Mouse (Mus musculus) lung, postnatal 25 days (tissue): Measurements from ENCODE around the gene Osbpl11.
"Not testable (repeated sequence)": the region's sequence is repeated elsewhere in the genome, so short reads cannot be mapped to it uniquely, and the experiment has no call there.

Experiments
- DNase-seq: peaks from one replicate; pipeline ENCODE4 v3.0.0; 2022; ENCODE audit warnings: low spot score

The Osbpl11 gene

GRCm38 (mm10) chr16:33184901-33185260, at the start of gene Osbpl11:
TSS of gene Osbpl11 (plus strand) at chr16:33185071.
- DNase-seq: peak; percentile 97

DNA sequence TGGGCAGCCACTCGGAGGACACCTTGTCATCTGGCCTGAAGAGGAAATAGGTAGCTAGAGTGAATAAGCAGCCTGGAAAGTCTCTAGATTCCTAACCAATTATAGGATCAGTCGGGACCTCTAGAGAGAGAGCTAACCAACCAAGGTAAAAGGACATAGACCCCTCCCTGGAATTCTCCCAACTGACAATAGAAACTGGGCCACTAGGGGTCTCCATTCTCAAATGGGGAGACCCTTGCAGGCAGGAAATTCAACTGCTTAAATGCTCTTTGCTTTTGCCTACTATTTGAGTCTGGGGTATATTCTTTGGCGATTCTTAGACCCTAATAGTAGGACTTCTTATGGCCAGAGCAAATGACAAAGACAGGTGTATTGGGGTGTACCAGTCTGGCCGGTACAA, 49.7 kb upstream of the Osbpl11 start:
- no peak for DNase-seq

DNA sequence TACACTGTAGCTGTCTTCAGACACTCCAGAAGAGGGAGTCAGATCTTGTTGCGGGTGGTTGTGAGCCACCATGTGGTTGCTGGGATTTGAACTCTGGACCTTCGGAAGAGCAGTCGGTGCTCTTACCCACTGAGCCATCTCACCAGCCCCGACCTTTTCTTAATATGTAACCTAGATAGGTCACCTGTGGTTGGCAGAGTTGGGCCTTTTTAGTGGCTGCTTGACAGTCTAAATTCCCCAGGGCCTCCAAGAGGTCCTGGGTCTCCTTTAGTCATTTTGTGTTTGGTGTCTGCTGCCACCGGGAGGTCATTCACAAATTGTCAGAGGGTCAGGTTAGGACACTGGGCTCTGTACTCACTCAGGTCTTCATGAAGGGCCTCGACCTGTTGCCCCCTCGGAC, 45.8 kb upstream of the Osbpl11 start:
- not testable (repeated sequence) for DNase-seq

DNA sequence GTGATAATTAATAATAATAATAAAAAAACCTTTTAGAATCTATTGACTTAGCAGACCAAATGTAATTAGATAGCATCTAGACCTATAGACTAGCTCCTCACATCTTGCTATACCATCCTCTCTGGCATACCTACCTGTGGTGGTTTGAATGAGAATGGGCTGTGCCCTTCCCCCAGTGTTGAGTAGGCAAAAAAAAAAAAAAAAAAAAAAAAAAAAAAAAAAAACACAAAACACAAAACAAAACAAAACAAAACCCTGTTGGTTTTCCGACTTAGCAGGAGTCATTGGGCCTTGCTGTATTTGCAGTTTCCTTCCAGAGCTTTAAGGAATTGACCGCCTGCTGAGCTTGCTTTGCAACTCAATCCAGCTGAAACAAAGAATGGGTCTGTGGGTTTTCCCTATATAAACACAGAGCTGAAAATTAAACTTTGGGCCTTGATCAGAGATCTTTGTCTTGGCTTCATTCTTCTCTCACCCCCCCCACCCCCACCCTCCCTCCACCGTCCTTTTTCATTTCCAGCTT, 43.1 kb upstream of the Osbpl11 start:
- no peak for DNase-seq

DNA sequence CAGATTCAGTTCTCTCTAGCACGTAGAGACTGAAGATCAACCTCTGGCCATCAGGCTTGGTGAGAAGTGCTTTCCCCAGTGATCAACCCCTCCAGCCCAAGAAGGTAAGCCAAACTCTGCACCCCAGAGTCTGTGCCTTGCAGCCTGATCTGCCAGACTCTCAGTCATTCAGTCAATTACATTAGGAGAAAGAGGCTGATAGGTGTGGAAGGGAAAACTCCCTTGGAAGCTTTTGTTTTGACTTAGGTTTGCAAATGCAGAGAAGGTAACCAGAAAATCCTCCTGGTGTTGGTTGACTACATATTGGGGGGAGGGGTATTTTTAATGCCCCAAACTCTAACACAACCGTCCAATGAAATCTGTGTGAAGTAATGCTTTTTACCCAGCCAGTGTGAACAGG, 41.4 kb upstream of the Osbpl11 start:
- no peak for DNase-seq

- DNase-seq: no peak
These were observed 38.7 kb upstream of the Osbpl11 start for GRCm38 (mm10) chr16:33146185-33146584.

- DNase-seq: no peak
These were observed 36.7 kb upstream of the Osbpl11 start for GRCm38 (mm10) chr16:33148135-33148534.

GRCm38 (mm10) chr16:33150875-33151274, 34.0 kb upstream of the Osbpl11 start:
- DNase-seq: not testable (repeated sequence)

DNA sequence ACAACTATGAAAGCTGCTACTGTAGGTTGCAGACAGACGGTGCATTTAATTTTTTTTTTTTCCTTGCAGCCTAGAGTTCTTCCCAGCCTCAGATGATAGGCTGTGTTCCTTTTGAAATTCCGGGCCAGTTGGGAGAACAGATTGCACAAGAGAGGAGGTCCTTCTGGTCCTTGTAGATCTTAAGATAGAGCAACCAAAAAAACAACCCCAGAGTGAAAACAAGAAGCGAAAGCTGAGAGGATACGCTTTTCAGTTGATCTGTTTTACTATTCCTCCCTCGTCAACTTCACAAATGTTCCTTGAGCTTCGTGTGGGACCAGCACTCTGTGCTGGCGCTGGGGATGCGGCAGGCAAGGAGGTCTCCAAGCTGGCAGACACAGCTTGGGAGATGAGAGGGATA, 33.3 kb upstream of the Osbpl11 start:
- no peak for DNase-seq

DNA sequence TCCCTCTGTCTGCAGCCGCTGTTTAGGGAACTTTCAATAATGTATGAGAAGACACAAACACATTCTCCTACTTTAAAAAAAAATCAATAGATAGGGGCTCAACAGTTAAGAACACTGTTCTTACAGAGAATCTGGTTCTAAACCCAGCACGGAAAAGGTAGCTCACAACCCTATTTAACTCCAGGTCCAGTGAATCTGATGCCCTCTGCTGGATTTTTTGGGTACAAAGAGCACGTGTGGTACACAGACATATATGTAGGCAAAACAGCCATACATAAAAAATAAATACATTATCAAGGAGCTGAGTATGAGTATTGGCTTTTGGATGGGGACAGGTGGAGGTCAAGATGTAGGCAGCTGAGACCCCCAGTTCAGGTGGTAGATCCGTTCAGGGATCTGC, 29.9 kb upstream of the Osbpl11 start:
- peak; percentile 43 for DNase-seq

DNA sequence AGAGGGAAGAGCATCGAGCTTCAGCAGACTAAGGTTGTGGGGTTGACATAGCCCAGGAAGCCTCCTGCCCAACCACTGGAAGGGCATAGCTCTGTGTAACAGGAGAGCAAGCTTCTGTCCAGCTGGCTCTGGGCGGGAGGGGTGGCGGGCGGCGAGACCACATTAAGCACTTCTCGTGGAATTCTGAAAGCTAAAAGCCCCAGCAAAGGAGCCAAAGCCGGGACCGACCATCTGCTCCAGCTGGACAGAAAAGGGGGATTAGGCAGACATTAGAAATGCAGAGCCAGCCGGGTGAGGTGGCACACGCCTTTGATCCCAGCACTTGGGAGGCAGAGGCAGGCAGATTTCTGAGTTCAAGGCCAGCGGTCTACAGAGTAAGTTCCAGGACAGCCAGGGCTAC, 26.9 kb upstream of the Osbpl11 start:
- no peak for DNase-seq

DNA sequence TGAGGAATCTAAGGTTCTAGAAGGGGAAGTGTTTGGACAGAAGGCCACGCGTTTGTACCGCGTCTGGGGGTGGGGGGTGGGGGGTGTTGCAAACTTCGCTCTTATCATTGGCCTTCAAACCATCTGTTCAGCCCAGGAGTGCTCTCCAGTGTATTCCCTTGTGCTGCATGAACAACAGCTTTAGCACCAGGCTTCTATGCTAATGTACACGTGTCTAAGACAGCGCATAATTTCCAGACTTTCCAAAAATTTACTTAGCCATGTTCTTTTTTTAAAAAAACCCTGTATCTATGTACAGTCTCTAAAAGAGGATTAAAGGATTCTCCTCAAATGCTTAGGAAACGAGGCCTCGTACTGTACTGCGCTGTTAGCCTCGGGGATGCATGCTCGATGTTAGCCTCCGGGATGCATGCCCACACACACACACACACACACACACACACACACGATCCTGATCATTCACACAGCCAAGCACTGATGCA, 26.2 kb upstream of the Osbpl11 start:
- DNase-seq: no peak

DNA sequence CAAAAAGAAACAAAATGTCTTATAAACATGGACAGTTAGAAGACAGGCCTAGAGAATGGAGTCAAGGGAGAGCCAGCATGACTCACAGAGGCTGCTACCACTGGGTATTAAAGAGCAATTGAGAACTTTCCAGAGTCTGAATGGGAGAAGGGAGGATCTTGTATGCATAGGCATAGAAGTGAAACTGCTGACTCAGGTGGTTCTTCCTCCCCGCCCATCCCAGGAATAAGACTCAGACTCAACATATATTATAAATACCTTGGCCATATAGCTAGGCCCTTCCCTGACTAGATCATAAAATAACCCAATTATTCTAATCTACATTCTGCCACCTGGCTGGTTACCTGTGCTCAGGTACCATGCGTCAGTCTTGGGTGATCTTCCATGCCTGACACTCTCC, 25.5 kb upstream of the Osbpl11 start:
- no peak for DNase-seq

DNA sequence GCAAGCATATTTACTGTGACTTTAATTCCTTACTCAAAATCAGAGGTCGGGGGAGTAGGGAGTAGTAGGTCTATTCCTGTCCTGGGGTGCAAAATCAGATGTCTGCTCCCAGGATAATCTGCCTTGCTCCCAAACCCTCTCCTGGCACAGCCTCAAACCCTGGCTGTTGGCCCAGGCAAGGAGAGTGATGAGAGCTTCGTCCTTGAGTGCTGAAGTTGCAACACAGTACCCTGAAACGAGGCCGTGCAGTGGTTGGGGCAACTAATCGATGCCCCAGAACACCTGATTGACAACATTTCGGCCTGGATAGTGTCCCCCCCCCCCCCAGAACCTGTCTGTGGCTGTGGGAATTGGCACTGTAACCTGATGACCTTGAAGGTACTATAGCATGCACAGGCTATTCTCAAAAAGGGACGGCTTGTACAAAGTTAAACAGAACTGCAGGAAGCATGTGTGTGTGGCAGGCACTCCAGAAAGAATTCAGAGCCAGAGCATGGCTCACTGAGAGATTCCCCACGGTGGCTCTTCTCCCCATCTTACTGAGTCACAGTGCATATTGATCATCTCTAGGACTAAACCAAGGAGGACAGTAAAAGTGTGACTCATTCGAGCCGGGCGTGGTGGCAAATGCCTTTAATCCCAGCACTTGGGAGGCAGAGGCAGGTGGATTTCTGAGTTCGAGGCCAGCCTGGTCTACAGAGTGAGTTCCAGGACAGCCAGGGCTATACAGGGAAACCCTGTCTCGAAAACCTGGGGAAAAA, 21.4 kb upstream of the Osbpl11 start:
- no peak for DNase-seq

DNA sequence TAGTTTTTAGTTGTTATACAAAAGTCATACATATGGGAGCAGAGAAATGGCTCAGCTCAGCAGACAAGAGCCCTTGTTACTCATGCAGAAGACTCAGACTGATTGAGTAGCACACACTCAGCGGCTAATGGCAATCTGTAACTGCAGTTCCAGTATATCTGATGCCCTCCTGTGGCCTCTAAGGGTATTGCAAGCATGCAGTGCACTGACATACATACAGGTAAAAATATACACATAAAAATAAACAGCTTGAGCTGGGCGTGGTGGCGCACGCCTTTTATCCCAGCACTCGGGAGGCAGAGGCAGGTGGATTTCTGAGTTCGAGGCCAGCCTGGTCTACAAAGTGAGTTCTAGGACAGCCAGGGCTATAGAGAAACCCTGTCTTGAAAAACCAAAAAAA, 18.6 kb upstream of the Osbpl11 start:
- DNase-seq: peak; percentile 36

GRCm38 (mm10) chr16:33167537-33167936, 17.3 kb upstream of the Osbpl11 start:
- no peak for DNase-seq

DNA sequence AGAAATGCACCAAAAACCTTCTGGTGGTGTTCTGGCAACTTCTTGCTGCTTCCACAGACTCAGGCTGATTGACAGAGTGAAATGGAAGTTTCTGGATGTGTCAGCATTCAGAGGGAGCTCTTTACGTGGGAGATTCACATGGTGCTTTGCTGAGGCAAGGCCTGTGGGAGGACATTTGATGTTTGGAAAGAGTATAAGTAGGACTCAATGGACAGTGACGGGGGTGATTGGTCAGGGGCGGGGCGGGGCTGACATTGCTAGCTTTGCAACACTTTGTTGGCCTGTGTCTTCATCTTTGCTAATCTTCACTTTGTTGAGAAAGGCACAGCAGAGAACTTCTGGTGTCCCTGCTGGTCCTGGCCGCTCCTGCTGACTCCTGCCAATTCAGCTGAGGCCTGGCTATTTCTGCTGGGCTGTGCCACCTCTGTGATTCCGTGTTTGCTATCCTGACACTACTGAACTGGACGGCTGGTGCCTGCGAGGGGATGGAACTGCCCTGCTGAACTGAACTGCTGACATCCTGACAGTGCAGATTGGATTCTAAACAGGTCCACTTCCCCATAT, 15.3 kb upstream of the Osbpl11 start:
- DNase-seq: no peak

- no peak for DNase-seq
These were observed 13.9 kb upstream of the Osbpl11 start for GRCm38 (mm10) chr16:33170716-33171587.

DNA sequence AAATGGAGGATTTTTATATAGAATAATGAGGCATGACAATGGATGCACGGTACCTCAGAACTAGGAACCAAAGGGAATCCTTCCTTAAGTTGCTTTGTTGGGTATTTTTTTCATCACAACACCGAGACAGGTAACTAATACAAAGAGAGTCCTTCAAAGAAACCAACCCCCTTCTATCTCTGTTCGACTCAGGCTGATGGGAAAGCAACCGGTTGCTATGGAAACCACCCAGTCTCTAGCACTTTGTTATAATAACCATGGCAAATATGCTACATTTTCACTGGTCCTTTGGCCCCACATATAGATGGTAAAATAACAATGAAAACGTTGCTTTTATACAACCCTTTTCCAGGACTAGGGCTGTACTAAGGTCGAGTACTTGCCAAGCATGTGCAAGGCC, 13.1 kb upstream of the Osbpl11 start:
- no peak for DNase-seq

DNA sequence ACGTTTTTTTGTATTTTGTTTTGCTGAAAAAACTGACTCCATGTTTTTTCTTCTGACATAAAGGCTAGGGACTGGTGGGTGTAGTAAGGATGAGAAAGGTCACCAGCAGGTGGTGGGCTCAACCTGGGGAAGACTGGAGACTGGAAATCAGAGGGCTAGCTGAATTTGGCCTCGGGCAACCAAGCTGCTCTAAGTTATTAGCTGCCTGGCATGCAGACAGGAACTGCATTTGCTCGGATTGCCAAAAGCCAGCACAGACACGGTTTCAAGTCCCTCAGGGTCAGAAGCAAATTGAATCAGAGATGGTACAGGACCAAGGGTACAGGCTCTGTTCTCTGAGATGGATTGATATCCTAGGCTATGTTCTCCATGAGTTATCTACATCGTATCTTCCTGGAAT, 11.7 kb upstream of the Osbpl11 start:
- DNase-seq: no peak

DNA sequence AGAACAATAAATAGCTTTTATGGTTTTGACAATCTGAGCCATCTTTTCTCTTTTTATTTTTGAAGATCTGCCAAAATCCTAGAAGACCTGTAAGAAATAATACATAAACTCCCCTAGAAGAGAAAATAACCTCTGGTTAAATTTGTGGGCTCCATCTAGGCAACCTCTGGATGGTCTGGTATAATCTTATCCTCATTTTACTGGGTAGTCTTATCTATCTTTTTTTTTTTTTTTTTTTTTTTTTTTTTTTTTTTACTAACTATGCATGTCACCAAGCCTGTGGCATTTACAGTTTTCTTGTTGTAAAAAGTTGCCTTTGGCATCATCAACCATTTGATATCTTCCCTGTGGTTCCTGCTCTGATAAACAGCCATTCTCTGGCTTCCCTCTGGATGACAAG, 10.2 kb upstream of the Osbpl11 start:
- DNase-seq: no peak

- DNase-seq: not testable (repeated sequence)
These were observed 8.0 kb upstream of the Osbpl11 start for GRCm38 (mm10) chr16:33176831-33177230.

DNA sequence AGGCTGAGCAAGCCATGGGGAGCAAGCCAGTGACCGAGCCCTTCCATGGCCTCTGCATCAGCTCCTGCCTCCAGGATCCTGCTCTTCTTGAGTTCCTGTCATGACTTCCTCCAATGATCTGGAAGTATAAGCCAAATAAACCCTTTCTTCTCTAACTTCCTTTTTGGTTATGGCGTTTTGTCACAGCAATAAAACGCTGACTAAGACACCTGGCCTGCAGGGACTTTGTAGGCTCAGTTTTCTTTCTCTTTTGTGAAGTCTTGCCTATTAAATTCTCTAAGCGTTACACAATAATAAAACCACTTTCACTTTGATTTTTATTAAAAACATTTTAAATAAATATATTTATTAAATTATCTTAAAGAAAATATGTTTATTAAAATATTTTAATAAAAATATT, 7.1 kb upstream of the Osbpl11 start:
- no peak for DNase-seq
